Mouse (Mus musculus) cortical plate, adult 2 months (tissue): ENCODE measurements around the gene Zfp975. TPM values are rescaled to one million over a fixed set of nuclear protein-coding genes. Genes with fewer than 3 reads are reported as not detected.
"Not testable (repeated sequence)": the region's sequence is repeated elsewhere in the genome, so short reads cannot be mapped to it uniquely, and the experiment has no call there.

Experiments used
- H3K27ac ChIP-seq: fragments of 200-500 bp; 2 replicates; pipeline ENCODE4 v1.5.1; 2012; ENCODE audit warnings: low read length, control low read depth, inconsistent platforms; ENCODE audit not compliant: insufficient read depth
- H3K4me1 ChIP-seq: fragments of 200-500 bp; 2 replicates; pipeline ENCODE4 v1.6.1; 2011; ENCODE audit warnings: low read length; ENCODE audit not compliant: control insufficient read depth, insufficient read depth
- H3K4me3 ChIP-seq: fragments of 200-500 bp; 2 replicates; pipeline ENCODE4 v1.5.1; 2011; ENCODE audit warnings: mild to moderate bottlenecking, low read length, control low read depth; ENCODE audit not compliant: insufficient read depth
- CTCF ChIP-seq: fragments of 200-500 bp; IDR thresholded peaks from 2 replicates; pipeline ENCODE4 v1.5.1; 2011; ENCODE audit warnings: mild to moderate bottlenecking, control low read depth, low read length; ENCODE audit not compliant: insufficient read depth; ENCODE audit errors: extremely low read depth
- POLR2A ChIP-seq: fragments of 200-500 bp; IDR thresholded peaks from 2 replicates; pipeline ENCODE4 v1.6.1; 2011; ENCODE audit warnings: mild to moderate bottlenecking, low read length, control low read depth; ENCODE audit not compliant: insufficient read depth; ENCODE audit errors: extremely low read depth
- polyA plus RNA-seq: library from polyadenylated mRNA; depleted of rRNA; stranded (reverse); fragments of >200 nt; gene quantifications from 2 replicates; pipeline ENCODE4 v1.2.3, GENCODE M21; 2012; rRNA removed

Zfp975 gene
- 3.4 and 4.1 TPM in 2 replicates for polyA plus RNA-seq

GRCm38 (mm10) chr7:42692362-42693158 lies at the start of gene Zfp975:
TSS of gene Zfp975 (minus strand) at chr7:42692742.
- TF ChIP-seq POLR2A: peak; percentile 58
- Histone ChIP-seq H3K4me3 (peak within 1 kb of the TSS; percentile 57), H3K27ac (peak within 1 kb of the TSS; percentile 66; the same call in 1 of the 2 replicates)
- not testable (repeated sequence) for H3K4me1 ChIP-seq

DNA sequence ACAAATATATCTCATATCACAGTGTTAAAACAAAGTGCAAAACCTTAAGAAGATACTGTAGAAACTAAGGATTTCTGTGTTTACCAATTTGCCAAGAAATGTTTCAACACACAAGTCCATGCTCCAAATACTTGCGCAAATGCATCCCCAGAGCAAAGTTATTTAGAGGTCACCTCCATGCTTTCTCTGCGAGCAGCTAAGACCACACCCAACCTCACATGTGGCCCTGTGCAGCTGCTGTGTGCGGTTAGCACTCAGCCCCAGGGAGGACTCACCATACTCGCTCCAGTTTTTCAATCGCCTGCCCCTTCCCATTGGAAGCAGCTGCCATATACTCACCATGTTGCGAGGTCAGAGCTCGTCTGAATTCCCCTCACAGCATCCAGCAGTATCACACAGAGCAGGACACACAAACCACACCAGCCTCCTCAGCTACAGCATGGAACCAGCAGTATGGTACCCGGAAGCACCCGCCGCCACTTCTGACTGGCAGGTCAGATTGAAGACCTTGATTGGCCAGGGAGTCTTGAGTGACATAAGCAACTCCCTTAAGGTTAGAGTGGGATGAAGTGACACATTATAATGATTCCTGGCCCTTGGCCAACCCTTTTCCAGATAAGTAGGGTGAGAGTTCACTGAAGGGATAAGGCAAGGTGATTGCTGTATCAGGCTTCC lies 46.1 kb upstream of the Zfp975 start:
- Histone ChIP-seq H3K27ac (no peak overlapping the region), H3K4me3 (no peak overlapping the region), H3K4me1 (no peaks in the 10 kb centered on the region)
- no peak for TF ChIP-seq CTCF
- TF ChIP-seq POLR2A: no peak

DNA sequence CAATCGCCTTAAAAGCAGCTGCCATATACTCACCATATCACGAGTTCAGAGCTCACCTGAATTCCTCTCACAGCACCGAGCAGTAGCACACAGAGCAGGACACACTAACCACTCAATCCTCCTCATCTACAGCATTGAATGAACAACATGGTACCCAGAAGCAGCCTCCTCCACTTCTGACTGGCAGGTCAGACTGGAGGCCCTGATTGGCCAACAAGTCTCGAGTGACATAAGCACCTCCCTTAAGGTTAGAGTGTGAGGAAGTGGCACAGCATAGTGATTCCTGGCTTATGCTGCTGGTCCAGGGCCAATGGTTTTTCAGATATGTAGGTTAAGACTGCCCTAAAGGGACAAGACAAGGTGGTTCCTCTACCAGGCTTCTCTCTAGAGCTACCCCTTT lies 34.4 kb upstream of the Zfp975 start, which contains the start of gene Gm17067:
TSS of gene Gm17067 (minus strand) at position 101 of the 400 bp plus-strand sequence.
- not testable (repeated sequence) for H3K4me1 ChIP-seq, H3K4me3 ChIP-seq, H3K27ac ChIP-seq

GRCm38 (mm10) chr7:42693251-42693650 lies 709 bp upstream of the Zfp975 start:
- Histone ChIP-seq H3K27ac (peak overlapping the region; percentile 66; the same call in 1 of the 2 replicates), H3K4me3 (peak overlapping the region; percentile 57)
- H3K4me1 ChIP-seq: not testable (repeated sequence)

DNA sequence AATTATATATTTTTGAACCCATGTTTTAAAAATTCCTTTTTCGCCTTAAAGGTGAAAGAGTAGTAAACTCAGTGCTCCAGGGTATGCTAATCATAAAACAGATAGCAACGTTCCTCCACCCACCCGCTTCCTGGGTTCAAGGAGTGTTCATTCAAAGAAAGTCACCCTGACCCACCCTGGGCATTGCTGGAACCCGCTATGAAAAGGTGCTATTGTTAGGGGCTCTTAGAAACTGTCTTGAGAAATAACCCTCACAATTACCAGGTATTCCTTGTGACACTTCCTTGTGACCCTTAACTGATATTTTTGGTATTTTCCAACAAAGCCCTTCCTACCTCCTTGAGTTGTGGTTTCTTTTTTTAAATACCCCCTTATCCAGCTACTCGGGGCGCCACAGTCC lies 12.5 kb downstream of the Zfp975 start:
- H3K27ac ChIP-seq, H3K4me1 ChIP-seq, H3K4me3 ChIP-seq: not testable (repeated sequence)

DNA sequence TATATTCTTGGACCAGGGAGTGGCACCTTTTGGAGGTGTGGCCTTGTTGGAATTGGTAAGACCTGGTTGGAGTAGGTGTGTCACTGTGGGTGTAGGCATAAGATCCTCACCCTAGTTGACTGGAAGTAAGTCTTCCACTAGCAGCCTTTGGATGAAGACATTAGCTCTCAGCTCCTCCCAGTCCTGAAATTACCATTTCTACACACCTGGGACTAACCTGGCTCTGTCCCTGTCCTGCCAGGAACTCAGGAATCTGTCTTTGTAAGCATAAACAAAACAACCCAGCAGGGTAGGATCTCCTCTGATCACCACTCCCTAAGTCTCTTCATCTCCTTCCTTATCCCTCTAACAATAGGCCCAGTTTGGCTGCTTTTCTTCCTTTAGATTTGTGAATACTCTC lies 12.9 kb downstream of the Zfp975 start:
- not testable (repeated sequence) for H3K4me3 ChIP-seq, H3K27ac ChIP-seq, H3K4me1 ChIP-seq

DNA sequence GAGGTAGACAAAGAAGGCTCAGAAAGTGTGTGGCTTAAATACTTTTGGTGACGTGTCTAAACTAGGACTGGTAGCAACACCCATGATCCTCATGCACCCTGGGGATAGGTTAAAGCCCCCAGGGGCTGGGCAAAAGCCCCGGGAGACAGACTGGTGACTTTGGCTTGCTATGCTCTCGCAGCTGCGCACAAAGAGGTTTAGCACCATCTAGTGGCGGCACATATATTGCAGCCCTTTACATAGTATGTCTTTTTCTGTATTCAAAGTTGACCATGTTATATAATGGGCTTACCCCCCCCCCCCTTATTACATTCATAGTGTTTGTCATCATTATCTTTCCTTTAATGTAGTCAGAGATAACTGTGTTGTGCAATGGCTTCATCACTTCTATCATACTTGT lies 32.4 kb downstream of the Zfp975 start:
- H3K4me3 ChIP-seq, H3K4me1 ChIP-seq, H3K27ac ChIP-seq: not testable (repeated sequence)

DNA sequence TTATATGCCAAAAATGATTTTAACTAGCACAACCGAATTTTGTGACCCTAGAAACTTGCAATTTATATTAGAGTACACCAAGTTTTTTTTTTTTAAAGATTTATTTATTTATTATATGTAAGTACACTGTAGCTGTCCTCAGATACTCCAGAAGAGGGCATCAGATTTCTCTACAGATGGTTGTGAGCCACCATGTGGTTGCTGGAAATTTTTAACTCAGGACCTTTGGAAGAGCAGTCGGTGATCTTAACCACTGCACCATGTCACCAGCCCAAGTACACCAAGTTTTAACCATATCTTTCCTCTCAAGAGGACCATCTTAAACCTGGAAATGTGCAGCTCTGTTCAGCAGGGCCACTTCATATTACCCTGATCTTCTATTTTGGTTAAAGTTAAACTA lies 37.3 kb downstream of the Zfp975 start:
- H3K4me3 ChIP-seq, H3K27ac ChIP-seq: not testable (repeated sequence)

DNA sequence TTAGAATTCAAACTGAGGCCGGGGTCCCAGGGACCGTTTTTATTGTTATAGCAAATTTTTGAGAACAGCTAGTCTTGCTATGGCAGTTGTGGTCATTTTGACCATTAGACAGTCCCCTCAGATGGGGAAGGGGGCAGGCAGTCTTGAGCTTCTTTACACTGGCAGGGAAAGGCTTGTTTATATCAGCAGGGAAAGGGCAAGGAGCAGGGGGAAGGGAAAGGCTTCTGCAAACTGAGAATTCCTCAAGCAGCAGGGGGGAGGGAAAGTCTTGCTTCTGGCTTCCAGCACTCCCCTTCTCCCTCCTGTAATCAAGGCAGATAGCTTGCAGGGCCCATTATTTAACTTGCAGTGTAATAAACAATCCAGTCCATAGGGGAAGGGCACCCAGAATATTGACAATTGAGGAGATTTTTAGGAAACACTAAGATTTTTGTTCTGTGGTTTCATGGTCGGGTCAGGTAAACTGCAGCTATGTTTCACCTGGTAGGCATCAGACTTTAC lies 49.4 kb downstream of the Zfp975 start:
- not testable (repeated sequence) for H3K27ac ChIP-seq, H3K4me1 ChIP-seq, H3K4me3 ChIP-seq

More for the DNA sequence above, 37.3 kb downstream of the Zfp975 start:
- H3K4me1 ChIP-seq: not testable (repeated sequence)

DNA sequence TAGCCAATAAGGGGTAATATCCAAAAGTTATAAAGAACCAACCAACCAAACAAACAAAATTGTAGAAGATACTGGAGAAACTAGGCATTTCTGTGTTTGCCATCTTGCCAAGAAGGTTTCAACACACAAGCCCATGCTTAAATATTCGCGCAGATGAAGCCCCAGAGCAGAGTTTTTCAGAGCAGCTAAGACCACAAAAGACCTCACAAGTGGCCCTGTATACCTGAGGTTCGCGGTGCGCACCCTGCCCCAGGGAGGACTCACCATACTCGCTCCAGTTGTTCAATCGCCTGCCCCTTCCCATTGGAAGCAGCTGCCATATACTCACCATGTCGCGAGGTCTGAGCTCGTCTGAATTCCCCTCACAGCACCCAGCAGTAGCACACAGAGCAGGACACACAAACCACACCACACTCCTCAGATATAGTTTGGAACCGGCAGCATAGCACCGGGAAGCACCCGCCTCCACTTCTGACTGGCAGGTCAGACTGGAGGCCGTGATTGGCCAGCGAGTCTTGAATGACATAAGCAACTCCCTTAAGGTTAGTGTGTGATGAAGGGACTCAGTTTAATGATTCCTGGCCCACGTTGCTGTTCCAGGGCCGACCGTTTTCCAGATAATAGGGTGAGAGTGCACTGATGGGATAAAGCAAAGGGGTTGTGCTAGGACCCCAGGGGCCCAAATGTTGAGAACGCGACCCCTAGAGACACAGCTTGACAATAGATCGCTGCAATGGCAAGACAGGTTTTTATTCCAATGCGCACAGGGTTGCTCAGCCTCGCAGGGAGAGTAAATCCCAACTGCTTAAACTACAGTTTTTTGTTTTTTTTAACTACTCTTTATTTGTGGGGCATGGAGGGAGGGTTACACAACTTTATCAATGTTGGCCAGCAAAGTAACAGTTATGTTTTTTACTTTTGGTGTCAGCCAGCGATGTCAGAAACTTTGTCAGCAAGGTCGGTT lies 50.1 kb downstream of the Zfp975 start, which contains the start of gene Zfp976:
TSS of gene Zfp976 (minus strand) at position 437 of the 964 bp plus-strand sequence.
- peak within 1 kb of the TSS; percentile 33; the same call in 1 of the 2 replicates for H3K4me3 ChIP-seq
- not testable (repeated sequence) for H3K27ac ChIP-seq, H3K4me1 ChIP-seq

GRCm38 (mm10) chr7:42631031-42631430 lies 61.5 kb downstream of the Zfp975 start:
- not testable (repeated sequence) for H3K27ac ChIP-seq, H3K4me3 ChIP-seq, H3K4me1 ChIP-seq

Other genes with a start within 250 kb of the Zfp975 start
- gene 4933421I07Rik, start 244.6 kb downstream of the Zfp975 start, polyA plus RNA-seq: not detected in 2 replicates
- 9.0 and 10.7 TPM in 2 replicates for gene Zfp141, start 187.0 kb downstream of the Zfp975 start, polyA plus RNA-seq
- not detected in 2 replicates for gene Gm21028, start 114.2 kb downstream of the Zfp975 start, polyA plus RNA-seq
- gene Zfp977, start 100.2 kb downstream of the Zfp975 start, polyA plus RNA-seq: 0.62 and 0.75 TPM in 2 replicates
- 1.3 and 1.5 TPM in 2 replicates for gene Zfp976, start 50.2 kb downstream of the Zfp975 start, polyA plus RNA-seq
- not detected in 2 replicates for gene Gm17067, start 34.3 kb upstream of the Zfp975 start, polyA plus RNA-seq
- not detected in 2 replicates for gene Vmn2r62, start 100.8 kb upstream of the Zfp975 start, polyA plus RNA-seq
- not detected in 2 replicates for gene Gm2381, start 174.5 kb upstream of the Zfp975 start, polyA plus RNA-seq
- gene Vmn2r63, start 241.1 kb upstream of the Zfp975 start, polyA plus RNA-seq: not detected in 2 replicates